Mouse (Mus musculus) lung, postnatal 36 days (tissue): ENCODE measurements around the gene Prdm2.
A peak's percentile ranks its signal among the peaks of the same experiment; 100 is the strongest.

Experiments
- DNase-seq: peaks from one replicate; pipeline ENCODE4 v3.0.0; 2022; ENCODE audit warnings: mixed read lengths

Gene Prdm2

DNA sequence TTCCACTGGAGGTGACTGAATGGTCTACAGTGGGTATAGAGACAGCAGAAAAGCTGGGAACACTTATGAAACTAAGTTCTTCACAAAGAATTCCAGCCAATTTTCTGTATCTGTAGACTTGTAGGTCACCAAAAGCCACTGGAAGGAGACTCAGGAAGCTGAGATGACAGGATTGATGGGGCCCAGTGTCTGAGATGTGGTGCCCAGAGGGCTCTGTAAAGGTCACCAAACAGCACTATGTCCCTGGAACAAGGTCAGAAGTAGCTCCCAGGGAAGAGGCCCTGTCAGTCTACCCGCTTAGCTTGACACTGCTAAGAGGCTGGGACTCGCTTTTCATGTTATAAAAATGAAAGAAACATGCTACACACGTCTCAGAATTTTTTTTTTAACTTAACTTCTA is 65.1 kb downstream of the Prdm2 start:
- no peak for DNase-seq

DNA sequence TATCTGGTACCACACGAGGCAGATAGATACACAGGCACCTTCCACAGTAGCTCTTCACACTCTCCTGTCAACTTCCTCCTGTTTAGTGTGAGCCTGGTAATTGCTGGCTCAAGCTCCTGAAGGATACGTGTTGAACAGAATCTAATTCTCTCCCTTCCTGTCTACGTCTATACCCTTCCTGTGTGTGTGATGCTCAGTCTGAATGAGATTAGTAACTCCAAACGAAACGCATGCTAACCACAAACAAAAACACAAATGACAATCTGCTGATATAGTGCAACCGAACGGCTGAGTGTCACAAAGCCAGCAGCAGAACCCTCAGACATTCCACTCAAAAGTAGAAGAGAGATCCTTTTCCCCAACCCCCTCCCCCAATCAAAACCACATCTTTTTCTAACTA is 69.2 kb downstream of the Prdm2 start:
- DNase-seq = no peak

GRCm38 (mm10) chr4:143141645-143142259 is 71.0 kb downstream of the Prdm2 start:
- no peak for DNase-seq

DNA sequence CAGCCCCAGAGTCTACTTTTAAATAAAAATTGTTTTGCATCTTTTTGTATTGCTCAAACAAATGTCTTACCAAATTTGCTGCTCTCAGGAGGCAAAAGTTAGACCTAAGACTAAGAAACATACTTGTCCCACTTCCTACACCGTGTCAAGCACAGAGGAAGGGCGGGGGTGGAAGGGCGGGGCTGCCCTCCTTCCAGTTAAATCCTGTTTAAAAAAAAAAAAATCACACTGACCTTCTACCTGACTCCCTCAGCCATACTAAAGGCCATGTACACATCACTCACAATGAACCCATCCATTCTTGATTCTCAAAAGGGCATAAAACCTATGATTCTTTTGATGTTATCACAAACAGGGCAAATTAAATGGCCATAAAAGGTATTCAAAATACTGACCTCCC is 71.9 kb downstream of the Prdm2 start:
- no peak for DNase-seq

DNA sequence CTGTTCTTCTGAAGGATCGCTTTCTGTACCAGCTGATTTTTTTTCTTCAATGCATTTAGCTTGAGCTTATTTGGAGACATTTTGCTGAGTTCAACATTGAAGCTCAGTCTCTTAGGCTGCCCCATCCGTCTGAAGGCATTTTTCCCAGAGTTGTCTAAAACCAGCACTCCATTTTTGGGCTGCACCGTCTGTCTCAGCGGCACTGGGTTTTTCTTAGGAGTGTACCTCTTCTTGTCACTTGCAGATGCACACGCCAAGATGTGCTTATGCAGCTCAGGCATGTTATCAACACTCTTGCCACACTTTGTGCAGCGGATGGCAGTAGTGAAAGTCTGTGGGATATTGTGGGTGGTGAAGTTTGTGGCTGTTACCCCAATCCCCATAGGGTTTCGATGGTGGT is 80.4 kb downstream of the Prdm2 start:
- DNase-seq = no peak

DNA sequence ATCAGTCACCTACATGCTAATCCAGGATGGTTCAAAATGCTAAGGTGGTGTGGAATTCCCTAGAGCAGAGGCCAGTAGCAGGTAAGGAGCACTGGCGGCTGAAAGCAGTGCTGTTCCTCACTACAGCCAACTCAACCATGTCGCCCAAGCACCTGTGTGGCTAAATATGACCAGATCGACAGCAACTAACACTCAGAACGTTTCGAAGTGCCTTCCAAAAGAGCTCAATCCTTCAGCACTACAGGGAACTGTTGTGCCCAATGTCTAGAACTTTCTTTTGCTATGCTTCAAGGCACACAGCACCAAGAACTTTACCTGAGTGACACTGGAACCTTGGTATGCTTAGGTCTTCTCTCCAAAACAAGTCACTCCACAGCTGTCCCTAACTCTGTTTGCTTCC is 82.4 kb downstream of the Prdm2 start:
- DNase-seq = no peak

GRCm38 (mm10) chr4:143129261-143129760 is 83.5 kb downstream of the Prdm2 start:
- DNase-seq = no peak

DNA sequence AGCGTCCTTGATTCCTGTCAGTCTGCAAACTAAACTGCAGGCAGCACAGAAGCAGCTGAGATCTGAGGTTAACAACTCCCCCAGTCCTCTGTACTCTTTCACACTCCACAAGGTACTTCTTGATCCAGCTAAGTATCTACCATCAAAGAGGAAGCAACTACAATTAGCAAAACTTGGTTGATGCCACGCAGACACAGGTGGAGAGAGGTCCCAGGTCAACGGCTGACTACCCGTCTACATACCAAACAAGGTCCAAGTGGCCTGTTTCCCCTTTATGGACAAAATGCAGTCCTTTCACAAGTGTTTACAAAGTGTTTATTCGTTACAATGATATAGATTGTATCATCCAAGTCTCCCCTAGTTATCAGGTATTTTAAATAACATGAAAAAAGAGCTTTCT is 85.6 kb downstream of the Prdm2 start:
- no peak for DNase-seq

DNA sequence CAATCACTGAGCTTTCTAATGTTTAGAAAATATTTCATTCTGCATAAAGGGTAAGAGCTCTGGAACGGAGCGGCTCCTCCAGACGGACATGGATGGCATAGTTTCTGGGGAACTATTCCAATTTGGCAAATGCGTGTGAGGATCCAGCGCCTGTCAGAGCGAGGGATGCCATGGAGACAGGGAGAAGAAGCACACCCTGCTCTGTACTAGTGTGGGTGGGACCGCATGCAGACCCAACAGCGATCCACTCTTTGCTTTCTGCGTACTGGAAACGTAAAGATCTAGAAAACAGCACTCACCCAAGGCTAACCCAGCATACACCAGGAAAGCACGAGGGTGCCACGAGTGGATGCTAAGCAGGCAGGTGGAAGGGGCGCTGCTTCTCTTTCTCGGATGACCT is 86.3 kb downstream of the Prdm2 start:
- DNase-seq = no peak

DNA sequence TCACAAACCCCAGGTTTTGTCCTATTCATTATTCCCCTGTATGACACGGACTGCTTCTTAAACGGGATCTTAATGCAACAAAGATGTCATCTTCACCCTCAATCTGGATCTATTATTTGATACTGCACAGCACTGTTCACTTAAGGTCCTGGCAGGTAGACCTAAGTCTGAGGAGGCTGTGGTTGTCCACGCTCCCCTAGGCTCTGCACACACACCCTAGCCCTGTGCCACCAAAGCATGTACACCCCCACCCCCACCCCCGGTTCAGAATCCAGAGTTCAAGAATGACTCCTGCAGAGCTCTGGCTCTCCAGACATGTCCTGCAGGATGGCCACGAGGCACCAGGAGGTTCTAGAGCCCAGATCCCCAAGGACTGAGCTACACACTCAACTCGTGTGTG is 87.5 kb downstream of the Prdm2 start:
- no peak for DNase-seq

- peak; percentile 56 for DNase-seq
These were observed 89.8 kb downstream of the Prdm2 start for GRCm38 (mm10) chr4:143123043-143123442.

GRCm38 (mm10) chr4:143121174-143121573 is 91.6 kb downstream of the Prdm2 start:
- no peak for DNase-seq

DNA sequence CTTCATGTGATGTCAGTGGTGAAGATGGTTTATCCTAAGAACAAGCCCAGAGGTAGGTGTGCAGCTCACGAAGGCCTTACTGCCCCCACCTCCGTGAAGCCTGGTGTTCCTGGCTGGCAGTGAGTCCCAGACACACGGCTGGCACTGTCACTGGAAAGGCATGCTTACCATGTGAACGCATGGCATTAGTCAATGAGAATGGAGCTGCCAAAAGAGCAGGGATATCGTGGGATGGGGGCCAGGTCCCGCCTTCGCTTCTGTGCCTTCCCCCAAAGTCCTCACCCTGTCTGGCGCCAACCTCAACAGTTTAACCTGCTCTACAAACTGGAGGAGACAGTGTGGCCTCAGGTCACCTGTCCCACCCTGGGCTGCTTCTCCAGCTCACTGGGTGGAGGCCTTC is 92.8 kb downstream of the Prdm2 start:
- no peak for DNase-seq

GRCm38 (mm10) chr4:143118843-143119242 is 94.0 kb downstream of the Prdm2 start:
- DNase-seq = peak; percentile 90

- DNase-seq = no peak
These were observed 96.9 kb downstream of the Prdm2 start for GRCm38 (mm10) chr4:143115851-143116250.

DNA sequence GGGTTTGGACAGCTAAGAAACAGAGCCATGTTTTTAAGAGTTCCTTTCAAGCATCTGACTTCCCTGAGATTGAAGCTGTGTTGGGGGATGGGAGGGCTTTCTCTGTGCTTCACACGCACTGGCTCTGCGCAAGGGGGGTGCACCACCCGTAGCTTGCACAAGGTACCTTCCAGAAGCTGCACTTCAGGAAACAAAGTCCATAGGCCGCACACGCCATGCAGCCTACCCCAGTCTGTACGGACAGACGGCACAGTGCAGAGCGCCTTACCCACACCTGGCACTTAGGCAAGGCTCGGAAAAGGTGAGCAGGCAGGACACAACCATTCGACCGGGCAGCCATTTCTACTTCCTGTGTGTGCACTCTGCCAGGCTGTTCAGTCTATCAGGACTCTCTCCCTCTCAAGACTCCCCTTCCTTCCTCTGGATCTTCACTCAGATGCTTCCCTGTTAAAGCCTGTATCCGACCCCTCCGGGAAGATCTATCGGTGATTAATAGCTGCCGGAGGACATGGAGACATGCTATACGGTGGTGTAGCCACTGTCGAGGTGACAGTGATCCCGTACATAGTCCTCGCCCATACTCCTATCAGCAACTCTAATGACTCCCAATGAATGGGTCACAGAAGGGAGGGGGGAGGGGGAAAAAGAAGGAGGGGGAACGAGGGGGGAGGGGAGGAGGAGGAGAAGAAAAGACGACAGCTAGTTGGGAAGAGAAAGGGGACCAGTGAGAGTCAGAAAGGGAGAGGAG is 98.4 kb downstream of the Prdm2 start:
- DNase-seq = no peak

DNA sequence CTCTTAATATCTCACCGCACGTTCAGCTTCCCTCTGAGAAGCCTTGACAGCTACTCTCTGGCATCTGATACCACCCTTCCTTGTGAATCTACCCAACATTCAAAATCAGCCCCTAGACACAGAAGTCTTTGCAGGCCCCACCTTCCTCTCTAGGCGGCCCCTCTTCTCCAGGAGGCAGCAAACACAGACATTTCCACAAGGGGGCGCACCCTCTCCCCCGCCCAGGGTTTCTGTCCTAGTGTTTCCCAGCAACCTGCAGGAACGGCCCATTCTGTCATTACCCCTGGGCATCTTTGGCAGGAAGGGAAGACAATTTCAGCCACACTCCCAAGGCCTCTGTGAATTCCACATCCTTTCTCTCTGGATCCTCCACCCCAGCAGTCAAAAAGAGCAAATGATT is 99.8 kb downstream of the Prdm2 start:
- peak; percentile 75 for DNase-seq

DNA sequence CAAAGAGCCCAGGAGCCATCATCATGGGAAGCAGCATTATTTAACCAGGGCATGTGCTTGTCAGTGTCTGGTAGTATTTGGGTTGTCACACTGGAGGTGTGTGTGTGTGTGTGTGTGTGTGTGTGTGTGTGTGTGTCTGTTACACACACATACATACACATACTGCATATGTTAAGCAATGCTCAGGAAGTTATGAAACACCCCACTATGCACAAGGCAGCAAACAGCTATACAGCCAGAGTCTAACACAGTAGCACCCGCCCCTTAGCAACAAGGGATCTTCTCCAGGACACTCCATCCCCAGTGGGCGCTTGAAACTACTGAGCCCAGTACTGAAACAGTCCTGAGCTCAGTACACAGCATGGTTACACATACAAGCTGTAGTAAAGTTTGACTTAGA is 100.4 kb downstream of the Prdm2 start:
- no peak for DNase-seq

- DNase-seq = no peak
These were observed 100.9 kb downstream of the Prdm2 start for GRCm38 (mm10) chr4:143111872-143112271.

- no peak for DNase-seq
These were observed 104.2 kb downstream of the Prdm2 start for GRCm38 (mm10) chr4:143108552-143108951.

DNA sequence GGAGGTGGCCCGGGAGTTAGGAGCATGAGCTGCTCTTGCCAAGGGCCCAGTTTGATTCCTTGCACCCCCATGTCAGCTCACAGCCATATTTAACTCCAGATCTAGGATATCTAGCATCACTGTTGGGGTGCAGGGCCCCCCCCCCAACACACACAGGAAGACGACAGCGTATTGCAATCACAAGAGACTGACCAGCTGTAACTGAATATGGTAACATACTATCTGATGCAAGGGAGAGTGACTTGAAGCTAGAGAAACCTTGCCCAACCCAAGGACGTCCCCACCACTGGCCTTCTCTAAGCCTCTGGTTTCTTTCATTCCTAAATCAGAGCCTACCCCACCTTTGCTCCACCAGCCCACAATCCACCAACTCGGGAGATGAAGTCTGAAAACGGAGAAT is 105.8 kb downstream of the Prdm2 start:
- DNase-seq = no peak

- no peak for DNase-seq
These were observed 106.2 kb downstream of the Prdm2 start for GRCm38 (mm10) chr4:143106566-143106965.

DNA sequence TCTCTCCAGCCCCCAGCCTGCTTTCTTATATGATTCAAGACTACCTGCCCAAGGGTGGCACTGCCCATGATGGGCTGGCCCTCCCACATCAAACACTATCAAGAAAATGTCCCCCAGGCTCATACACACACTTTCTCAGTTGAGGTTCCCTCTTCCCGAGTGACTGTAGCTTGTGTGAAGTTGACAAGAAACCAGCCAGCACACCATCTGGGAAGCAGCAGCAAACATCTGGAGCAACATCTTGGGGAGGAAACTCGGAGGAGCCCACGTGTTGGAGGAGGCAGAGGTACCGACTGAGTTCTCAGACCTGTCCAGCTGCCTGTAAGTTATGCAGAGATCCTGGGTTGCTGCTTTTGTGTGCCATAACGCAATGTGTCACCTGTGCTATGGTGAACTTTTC is 108.1 kb downstream of the Prdm2 start:
- DNase-seq = no peak

- DNase-seq = no peak
These were observed 109.0 kb downstream of the Prdm2 start for GRCm38 (mm10) chr4:143103811-143104210.

DNA sequence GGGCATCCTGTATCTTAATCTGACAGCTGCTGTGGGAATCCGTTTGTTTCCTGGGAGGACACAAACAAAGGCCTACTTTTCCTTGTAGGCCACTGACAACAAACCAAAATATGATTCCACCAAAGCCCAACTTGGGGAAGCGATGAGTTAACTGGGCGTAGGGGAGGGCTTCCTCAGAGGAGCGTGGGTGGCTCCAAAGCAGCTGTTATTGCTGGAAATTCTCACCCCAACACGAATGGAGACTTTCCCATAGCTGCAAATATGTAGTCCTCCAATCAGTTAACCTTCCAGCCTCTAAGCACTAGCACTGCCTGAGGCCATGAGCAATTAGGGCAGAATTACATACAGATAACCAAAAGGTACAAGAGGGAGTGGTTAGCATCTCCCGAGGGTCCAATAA is 112.6 kb downstream of the Prdm2 start:
- no peak for DNase-seq
